Mouse (Mus musculus): ENCODE measurements at regions not wholly inside any gene's neighbourhood (a gene's known extent, or its start where the extent isn't known, plus 50 kb on each side); places are given as distances from the start of the nearest gene placed in this dataset.

GRCm38 (mm10) chr13:91370021-91370420, 90.1 kb upstream of the Ssbp2 start:
- DNase-seq (ENCODE audit: low spot score in 2 of 2), result no peak

DNA sequence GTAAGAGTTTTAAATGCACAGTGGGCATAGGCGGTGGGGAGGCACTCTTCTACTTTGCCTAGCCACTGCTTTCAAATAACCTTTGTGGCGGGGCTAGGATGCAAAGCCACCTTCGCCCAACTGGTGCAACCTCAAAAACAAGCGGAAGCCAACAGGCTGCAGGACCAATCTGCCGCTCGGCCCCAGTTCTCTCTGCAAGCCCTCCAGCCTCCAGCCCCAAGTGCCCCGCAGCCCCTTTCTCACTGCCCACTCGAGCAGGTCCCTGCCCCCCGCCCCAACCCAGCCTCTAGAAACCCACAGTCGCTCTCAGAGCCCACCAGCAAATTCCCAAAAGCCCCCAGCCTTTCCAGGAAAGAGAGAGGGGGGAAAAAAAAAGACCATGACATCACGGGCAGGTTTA, 89.6 kb upstream of the Ssbp2 start:
- no peak for DNase-seq (ENCODE audit: low spot score in 2 of 2)

DNA sequence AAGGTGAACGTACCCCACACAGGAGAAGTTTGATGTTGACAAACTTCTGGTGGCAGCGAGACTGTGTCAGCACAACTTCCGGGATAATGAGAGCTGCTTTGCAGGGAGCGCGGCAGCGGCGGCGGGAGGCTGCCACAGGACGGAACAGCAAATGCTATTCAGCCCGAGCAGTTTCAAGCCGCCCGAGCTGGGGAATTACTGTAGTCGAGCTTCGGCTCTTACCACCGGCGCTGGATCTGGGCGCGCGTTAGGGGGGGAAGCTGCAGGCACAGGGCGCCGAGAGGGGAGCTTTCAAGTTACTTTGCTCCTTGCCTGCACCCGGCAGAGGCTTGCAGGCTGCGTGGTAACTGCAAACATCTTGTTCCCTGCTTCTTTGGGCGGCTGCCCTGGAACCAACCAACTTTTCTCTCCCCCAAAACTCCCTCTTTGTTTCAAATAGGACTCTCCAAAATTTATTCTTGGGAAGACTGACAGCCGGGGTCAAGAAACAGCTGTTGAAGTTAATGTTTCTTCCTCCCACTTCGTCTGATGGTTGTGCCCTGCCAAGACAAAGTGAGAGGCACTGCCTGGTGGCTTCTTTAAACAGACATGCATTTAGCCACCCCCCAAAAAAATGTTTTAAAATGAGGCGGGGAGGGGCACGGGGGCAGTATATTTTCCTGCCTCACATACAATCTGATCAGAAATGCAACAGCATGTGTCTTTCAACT, 89.0 kb upstream of the Ssbp2 start:
- DNase-seq (ENCODE audit: low spot score in 2 of 2), result peak; percentile 87 to 90

- no peak for DNase-seq (ENCODE audit: low spot score in 2 of 2)
Measured at GRCm38 (mm10) chr13:91371596-91371987, 88.5 kb upstream of the Ssbp2 start.

DNA sequence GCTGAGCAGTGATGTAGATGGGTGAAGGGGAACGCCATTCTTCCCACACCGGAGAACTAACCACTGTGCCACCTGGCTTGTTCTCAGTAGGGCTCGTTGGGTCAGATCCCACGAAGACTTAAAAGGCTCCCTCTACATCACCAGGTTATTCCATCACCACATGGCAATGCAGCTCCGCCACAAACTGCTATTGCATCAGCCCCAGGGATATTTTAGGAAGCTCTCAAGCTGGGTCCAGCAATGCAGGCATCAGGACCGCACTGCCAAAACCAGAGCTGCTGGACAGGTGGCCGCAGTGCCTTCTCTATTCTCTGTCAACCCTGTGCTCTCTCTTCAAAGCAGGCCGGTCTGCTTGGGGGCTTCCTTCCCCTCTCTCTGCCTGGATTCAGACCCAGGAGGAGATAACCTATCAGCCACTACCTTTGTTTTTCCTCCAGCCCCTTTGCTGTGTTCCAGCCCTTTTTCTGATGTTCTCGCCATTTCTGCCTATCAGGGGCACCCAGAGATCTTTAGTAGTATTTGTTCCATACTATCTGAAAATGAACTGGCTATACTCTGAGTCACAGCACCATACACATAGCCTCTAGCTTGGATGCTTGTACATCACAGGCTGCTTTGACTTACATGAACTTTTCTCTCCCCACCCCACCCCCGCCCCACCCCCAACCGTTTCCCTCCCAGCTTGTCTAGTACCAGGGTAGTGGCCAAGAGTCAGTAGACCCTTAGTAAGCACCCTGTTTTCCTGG, 87.8 kb upstream of the Ssbp2 start:
- DNase-seq (ENCODE audit: low spot score in 2 of 2), result peak; percentile 13 to 17

DNA sequence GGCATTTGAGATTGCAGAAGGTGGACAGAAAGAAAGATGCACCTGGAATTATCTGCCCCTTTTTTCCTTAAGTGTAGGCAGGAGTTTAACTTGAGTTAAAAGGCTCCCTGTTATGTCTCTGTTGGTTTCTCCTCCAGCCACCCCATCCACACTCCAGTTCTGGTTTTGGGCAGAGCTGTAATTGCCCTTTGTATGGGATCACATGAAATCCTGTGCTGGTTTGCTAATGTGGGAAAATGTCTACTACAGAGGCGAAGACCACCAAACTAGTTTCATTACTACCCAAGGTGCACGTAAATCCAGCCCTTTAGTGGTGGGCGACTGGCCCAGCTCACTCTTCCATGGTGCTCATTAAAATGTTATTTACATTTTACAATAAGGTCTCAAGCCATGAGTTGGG, 85.9 kb upstream of the Ssbp2 start:
- DNase-seq (ENCODE audit: low spot score in 2 of 2), result no peak

- no peak for DNase-seq (ENCODE audit: low spot score in 2 of 2)
Measured at GRCm38 (mm10) chr13:91376556-91376955, 83.5 kb upstream of the Ssbp2 start.

DNA sequence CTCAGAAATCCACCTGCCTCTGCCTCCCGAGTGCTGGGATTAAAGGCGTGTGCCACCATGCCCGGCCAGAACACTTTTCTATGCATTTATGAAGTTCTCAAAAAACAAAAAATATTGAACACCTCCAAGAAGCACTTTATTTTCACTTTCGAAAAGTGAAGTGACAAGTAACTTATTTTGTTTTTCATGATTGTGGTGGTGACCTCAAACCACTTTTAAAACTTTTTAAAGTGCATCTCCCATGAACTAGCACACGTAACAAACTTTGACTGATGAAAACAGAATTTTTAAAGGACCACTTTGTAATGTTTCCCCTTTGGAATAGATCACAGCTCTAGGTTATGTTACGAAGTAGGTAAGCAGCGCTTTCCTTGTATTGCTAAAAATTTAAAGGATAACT, 82.7 kb upstream of the Ssbp2 start:
- no peak for DNase-seq (ENCODE audit: low spot score in 2 of 2)

DNA sequence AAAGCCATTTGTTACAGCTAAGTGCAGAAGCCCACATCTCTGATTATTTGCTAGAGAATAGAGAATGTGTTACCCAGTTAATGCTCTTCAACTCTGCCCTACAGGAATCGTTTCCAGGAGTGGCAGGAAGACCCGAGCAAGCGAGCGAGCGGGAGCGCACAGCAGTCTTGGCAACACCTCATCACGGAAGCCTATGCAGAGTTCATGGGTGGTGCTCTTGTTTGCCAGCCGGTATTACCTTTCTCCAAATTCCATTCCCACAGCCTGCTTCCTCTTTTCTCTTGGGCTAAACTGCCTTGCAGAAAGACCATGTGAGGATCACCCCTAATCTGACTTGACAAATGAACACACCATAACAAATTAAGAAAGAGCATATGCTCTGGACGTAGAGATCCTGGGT, 82.1 kb upstream of the Ssbp2 start:
- DNase-seq (ENCODE audit: low spot score in 2 of 2), result no peak

DNA sequence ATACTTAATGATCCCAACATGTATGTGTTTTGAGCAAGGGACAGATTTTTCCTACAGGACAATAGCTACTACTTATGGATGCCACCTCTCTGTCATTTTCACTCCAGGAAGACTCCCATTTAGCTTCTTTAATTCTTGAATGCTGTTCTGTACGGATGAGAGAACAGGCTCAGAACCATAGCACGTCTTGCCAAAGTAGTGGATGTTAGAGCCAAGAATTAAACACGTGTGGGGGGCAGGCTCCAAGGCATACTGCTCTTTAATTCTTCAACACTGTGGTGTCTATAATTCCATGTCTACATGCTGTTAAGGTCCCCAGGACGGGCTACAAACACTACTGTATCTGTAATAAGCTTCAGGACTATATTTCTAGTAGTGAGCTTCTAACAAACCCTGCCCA, 74.7 kb upstream of the Ssbp2 start:
- no peak for DNase-seq (ENCODE audit: low spot score in 2 of 2)

DNA sequence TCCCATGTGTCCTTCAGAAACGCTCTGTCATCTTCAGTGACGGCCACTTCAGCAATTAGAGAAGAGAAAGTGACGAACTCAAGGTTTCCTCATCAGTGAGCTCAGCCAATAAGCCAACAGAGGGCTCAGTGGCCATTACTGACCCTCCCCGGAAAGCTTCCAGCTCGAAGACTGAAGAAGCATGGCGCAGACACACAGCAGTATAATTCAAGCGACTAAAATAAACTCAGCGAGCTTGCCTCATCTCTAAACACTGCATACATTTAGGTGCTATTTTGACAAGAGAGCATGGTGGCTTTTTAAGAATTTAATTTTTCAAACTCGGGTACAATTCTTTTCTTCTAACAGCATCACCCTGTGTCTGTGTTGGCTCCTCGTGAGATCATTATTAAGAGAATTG, 72.2 kb upstream of the Ssbp2 start:
- DNase-seq (ENCODE audit: low spot score in 2 of 2), result peak in 1 of 2 experiments; percentile 26

- DNase-seq (ENCODE audit: low spot score in 2 of 2), result no peak
Measured at GRCm38 (mm10) chr13:91403632-91404031, 56.5 kb upstream of the Ssbp2 start.

DNA sequence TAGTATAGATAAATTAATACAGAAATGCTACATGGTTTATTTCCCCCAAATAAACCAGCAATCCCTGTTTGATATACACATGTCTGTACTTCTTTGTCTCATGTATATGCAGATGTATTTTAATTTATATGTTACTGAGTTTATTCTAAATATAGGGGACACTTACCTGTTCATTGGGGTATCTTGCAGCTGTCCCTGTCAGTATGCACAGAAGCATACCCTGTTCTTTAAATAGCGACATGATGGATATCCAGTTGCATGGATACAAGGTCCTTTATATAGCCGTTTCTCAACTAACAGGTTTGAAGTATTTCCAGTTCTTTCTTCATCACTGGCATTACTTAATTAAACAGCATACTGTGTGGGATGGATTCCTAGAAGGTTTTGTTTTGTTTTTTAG, 55.1 kb upstream of the Ssbp2 start:
- no peak for DNase-seq (ENCODE audit: low spot score in 2 of 2)

- no peak for DNase-seq (ENCODE audit: low spot score in 2 of 2)
Measured at GRCm38 (mm10) chr13:91410116-91410515, 50.0 kb upstream of the Ssbp2 start.
